Mouse (Mus musculus) limb, embryonic 12.5 days (tissue): ENCODE measurements around the gene Impdh1. TPM values are rescaled to one million over a fixed set of nuclear protein-coding genes. Genes with fewer than 3 reads are reported as not detected.
A peak's percentile ranks its signal among the peaks of the same experiment; 100 is the strongest.

Source experiments
- ATAC-seq: fragments of 200-750 bp; cut with Nextera tagmentation; 2 replicates; pipeline ENCODE4 v1.8.0; 2017; ENCODE audit warnings: low read depth, moderate TSS enrichment; ENCODE audit not compliant: insufficient number of reproducible peaks, insufficient read depth, low FRiP score, low TSS enrichment
- H3K27ac ChIP-seq: fragments of 300-500 bp; sonication (generic); 2 replicates; pipeline ENCODE4 v1.5.1; 2016; ENCODE audit warnings: mild to moderate bottlenecking, moderate library complexity
- H3K27me3 ChIP-seq: fragments of 300-500 bp; sonication (generic); 2 replicates; pipeline ENCODE4 v1.6.1; 2016; ENCODE audit warnings: mild to moderate bottlenecking, moderate library complexity
- H3K36me3 ChIP-seq: fragments of 300-500 bp; sonication (generic); 2 replicates; pipeline ENCODE4 v1.6.1; 2016; ENCODE audit warnings: mild to moderate bottlenecking, moderate library complexity
- H3K4me1 ChIP-seq: fragments of 300-500 bp; sonication (generic); replicated peaks from 2 replicates; pipeline ENCODE4 v1.6.1; 2016
- H3K4me2 ChIP-seq: fragments of 300-500 bp; sonication (generic); 2 replicates; pipeline ENCODE4 v1.6.1; 2016; ENCODE audit warnings: mild to moderate bottlenecking, moderate library complexity
- H3K4me3 ChIP-seq: fragments of 300-500 bp; sonication (generic); replicated peaks from 2 replicates; pipeline ENCODE4 v1.5.1; 2016; ENCODE audit warnings: mild to moderate bottlenecking
- H3K9ac ChIP-seq: fragments of 300-500 bp; sonication (generic); replicated peaks from 2 replicates; pipeline ENCODE4 v1.6.1; 2016; ENCODE audit warnings: mild to moderate bottlenecking, moderate library complexity
- H3K9me3 ChIP-seq: fragments of 300-500 bp; sonication (generic); 2 replicates; pipeline ENCODE4 v1.6.1; 2016; ENCODE audit warnings: mild to moderate bottlenecking, moderate library complexity
- WGBS: fragments of 180-500 bp; shearing (Covaris S2); methylation state at CpG from one replicate; pipeline ENCODE4 v1.1.7; 2016; 5-methylcytosine and 5-hydroxymethylcytosine counted together
- polyA plus RNA-seq: library from polyadenylated mRNA; unstranded; fragments of >200 nt; fragmentation: Nextera tagmentation; extraction: Ambion mirVana; gene quantifications from 2 replicates; pipeline ENCODE4 v1.2.1, GENCODE M21; 2016

Impdh1 gene
- polyA plus RNA-seq, 1 experiment from 2014 or later, result 44.5 TPM

GRCm38 (mm10) chr6:29201341-29201740 lies 14.8 kb downstream of the Impdh1 start:
- Histone ChIP-seq H3K9me3 (no peaks in the 10 kb centered on the region), H3K4me2 (no peak overlapping the region), H3K27me3 (peaks cover 15% of the 10 kb centered on the region; the same call in 1 of the 2 replicates), H3K36me3 (peaks cover 56% of the 10 kb centered on the region), H3K9ac (no peak overlapping the region), H3K27ac (no peak overlapping the region), H3K4me1 (peaks cover 4% of the 10 kb centered on the region; the same call in 1 of the 2 replicates), H3K4me3 (no peak overlapping the region)
- ATAC-seq, result no peak
- WGBS, result 77% methylated on average over 5 of the region's 5 CpGs

DNA sequence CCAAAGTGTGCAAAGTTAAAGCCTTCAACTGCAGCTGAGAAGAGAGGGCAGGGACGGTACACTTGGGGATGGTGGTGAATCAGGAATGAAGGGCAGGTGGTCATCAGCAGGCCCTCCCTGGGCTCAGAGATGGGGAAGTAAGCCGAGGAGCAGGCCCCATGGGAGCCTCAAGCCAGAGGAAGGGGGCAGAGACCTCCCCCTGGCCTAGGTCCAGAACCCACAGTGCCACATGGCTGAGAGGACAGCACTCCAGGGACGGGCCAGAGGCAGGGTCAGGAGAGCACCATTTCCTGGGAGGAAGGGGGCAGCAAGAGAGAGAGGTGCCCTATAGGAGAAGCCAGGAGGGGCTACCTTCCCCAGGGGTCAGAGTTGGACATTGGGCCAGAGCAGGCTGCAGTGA lies 15.7 kb downstream of the Impdh1 start:
- no peak overlapping the region for H3K4me3 ChIP-seq
- H3K9ac ChIP-seq, result no peak overlapping the region
- peaks cover 15% of the 10 kb centered on the region; the same call in 1 of the 2 replicates for H3K27me3 ChIP-seq
- ATAC-seq, result no peak
- 74% methylated on average over 3 of the region's 3 CpGs for WGBS
- peaks cover 4% of the 10 kb centered on the region; the same call in 1 of the 2 replicates for H3K4me1 ChIP-seq
- no peaks in the 10 kb centered on the region for H3K9me3 ChIP-seq
- H3K36me3 ChIP-seq, result peaks cover 48% of the 10 kb centered on the region
- no peak overlapping the region for H3K4me2 ChIP-seq
- no peak overlapping the region for H3K27ac ChIP-seq

- Histone ChIP-seq H3K9ac (no peak overlapping the region), H3K36me3 (peaks cover 41% of the 10 kb centered on the region), H3K4me1 (peaks cover 8% of the 10 kb centered on the region; the same call in 1 of the 2 replicates), H3K9me3 (no peaks in the 10 kb centered on the region), H3K27ac (no peak overlapping the region), H3K27me3 (peaks cover 15% of the 10 kb centered on the region; the same call in 1 of the 2 replicates), H3K4me2 (peak overlapping the region; percentile 60), H3K4me3 (peak overlapping the region; percentile 33)
- 46% methylated on average over 8 of the region's 8 CpGs for WGBS
- 0 out of 2 replicates have a peak, but pooled peaks have one; percentile 7 for ATAC-seq
Observed at GRCm38 (mm10) chr6:29199223-29199855, 16.8 kb downstream of the Impdh1 start.

DNA sequence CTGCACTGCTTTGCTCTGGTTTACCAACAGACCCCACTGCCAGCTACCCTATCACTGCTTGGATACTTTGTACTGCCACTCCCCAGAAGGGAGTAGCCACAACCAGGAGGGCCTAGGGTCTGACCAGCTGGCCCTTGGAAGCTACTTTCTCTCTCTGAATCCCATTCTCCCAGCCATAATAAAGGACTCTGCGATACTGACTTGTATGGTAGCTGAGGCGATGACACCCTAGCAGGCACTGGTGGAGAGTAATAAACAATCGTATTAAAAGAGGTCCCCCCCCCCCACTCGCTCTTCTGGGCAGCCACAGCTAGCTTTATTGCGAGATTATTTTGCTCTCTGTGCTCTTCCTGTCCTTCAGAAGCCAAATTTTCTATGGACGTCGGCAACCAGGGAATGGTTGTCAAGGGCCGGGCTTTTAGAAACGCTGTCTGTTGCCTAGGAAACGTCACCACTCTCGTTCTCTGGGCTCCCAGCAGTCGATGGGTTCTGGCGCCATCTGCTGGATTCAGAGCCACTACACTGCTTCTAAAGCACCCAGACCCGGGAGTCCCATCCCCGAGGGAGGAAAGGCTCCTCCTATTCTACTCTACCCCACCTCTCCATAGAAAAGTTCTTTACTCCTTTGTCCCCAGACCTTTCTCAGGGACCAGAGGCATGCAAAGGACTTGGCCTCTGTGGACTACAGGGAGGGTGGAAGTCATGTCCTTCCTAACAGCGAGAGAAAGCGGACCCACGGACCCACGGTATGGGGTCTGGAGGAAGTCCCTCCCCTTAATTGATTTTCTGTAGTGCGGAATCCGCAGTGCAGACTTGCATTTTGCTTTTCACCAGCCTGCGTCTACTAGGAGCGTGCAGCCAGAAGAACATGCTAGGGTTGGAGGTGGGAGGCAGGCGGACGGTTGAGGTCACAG lies 17.6 kb downstream of the Impdh1 start:
- Histone ChIP-seq H3K4me2 (peak overlapping the region; percentile 60), H3K9ac (no peak overlapping the region; the same call in 1 of the 2 replicates), H3K27me3 (peaks cover 15% of the 10 kb centered on the region; the same call in 1 of the 2 replicates), H3K9me3 (no peaks in the 10 kb centered on the region), H3K36me3 (peaks cover 33% of the 10 kb centered on the region), H3K4me1 (peaks cover 9% of the 10 kb centered on the region; the same call in 1 of the 2 replicates), H3K4me3 (peak overlapping the region; percentile 33), H3K27ac (no peak overlapping the region)
- peak; percentile 57; the same call in 1 of the 2 replicates for ATAC-seq
- WGBS, result 19% methylated on average over 25 of the region's 25 CpGs

GRCm38 (mm10) chr6:29195846-29196698 lies 20.1 kb downstream of the Impdh1 start:
- H3K4me2 ChIP-seq, result no peak overlapping the region
- 83% methylated on average over 5 of the region's 5 CpGs for WGBS
- peaks cover 21% of the 10 kb centered on the region; the same call in 1 of the 2 replicates for H3K27me3 ChIP-seq
- H3K9ac ChIP-seq, result no peak overlapping the region
- H3K9me3 ChIP-seq, result no peaks in the 10 kb centered on the region
- no peak for ATAC-seq
- H3K36me3 ChIP-seq, result peaks cover 8% of the 10 kb centered on the region
- H3K4me3 ChIP-seq, result no peak overlapping the region
- peaks cover 9% of the 10 kb centered on the region; the same call in 1 of the 2 replicates for H3K4me1 ChIP-seq
- H3K27ac ChIP-seq, result no peak overlapping the region

GRCm38 (mm10) chr6:29195146-29195545 lies 21.0 kb downstream of the Impdh1 start:
- Histone ChIP-seq H3K9me3 (no peaks in the 10 kb centered on the region), H3K27me3 (peaks cover 23% of the 10 kb centered on the region; the same call in 1 of the 2 replicates), H3K4me2 (no peak overlapping the region), H3K9ac (no peak overlapping the region), H3K4me3 (no peak overlapping the region), H3K27ac (no peak overlapping the region), H3K36me3 (no peaks in the 10 kb centered on the region), H3K4me1 (peaks cover 9% of the 10 kb centered on the region; the same call in 1 of the 2 replicates)
- WGBS, result 52% methylated on average over 5 of the region's 5 CpGs
- no peak for ATAC-seq

DNA sequence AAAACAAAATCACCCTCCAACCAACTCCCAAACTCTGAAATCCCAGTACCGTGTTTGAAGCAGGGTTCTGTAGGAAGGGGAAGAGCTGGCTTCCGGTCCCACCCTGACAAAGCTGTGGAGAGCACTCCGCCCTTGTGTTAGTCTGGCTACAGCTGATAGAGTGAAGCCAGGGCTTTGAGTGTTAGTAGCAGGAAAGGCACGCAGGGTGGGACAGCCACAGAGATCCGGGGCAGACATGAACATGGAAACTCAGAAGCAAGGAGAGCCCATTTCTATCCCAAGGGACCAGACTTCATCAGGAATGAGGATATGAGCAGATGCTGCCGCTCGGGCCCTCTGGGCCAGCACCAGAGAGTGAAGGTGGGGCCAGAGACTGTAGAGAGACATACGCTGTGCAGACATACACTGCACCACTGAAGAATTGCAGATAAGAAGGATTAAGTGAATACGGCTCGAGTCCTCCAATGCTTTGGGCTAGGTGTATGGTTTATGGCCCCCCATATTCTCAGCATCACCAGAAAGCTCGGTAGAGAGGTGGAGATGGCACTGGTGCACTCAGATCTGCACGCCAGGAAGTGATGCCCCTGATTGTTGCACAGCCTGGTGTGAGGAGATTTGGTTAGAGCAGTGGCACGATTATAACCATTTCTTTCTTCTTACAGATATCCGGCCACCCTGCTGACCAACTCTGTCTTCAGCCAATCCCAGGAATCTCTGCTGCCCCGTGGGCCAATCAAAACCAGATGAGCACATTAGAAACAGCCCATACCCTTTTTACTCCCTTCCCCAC lies 22.0 kb downstream of the Impdh1 start:
- H3K4me2 ChIP-seq, result no peak overlapping the region
- WGBS, result 51% methylated on average over 15 of the region's 15 CpGs
- H3K4me1 ChIP-seq, result peaks cover 9% of the 10 kb centered on the region; the same call in 1 of the 2 replicates
- H3K27ac ChIP-seq, result no peak overlapping the region
- no peak overlapping the region for H3K4me3 ChIP-seq
- peaks cover 23% of the 10 kb centered on the region; the same call in 1 of the 2 replicates for H3K27me3 ChIP-seq
- H3K9me3 ChIP-seq, result no peaks in the 10 kb centered on the region
- H3K36me3 ChIP-seq, result no peaks in the 10 kb centered on the region
- no peak for ATAC-seq
- H3K9ac ChIP-seq, result no peak overlapping the region

DNA sequence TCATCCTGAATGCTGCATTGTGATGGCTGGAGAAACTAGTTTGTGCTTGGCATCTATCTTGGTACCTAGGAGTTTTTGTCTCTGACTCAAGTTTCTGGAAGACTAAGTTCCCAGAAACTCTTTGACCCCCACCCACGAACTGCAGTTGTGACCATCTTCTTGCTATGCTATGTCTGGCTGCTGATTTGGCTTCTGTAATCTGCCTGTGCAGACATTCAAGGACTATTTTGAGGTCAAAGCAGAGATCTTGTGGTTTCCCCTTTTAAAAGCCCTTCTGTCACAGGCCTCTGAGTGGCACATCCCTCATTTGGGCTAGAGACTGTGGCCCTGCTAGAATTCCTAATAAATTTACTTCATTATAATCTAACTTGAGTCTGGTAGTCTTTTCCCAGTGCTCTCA lies 28.2 kb downstream of the Impdh1 start:
- Histone ChIP-seq H3K27ac (no peak overlapping the region), H3K4me1 (no peaks in the 10 kb centered on the region), H3K4me3 (no peak overlapping the region), H3K9me3 (no peaks in the 10 kb centered on the region), H3K36me3 (no peaks in the 10 kb centered on the region), H3K9ac (no peak overlapping the region), H3K27me3 (peaks cover 8% of the 10 kb centered on the region; the same call in 1 of the 2 replicates), H3K4me2 (no peak overlapping the region)
- no peak for ATAC-seq
- WGBS, result 64% methylated on average over 1 of the region's 1 CpGs

DNA sequence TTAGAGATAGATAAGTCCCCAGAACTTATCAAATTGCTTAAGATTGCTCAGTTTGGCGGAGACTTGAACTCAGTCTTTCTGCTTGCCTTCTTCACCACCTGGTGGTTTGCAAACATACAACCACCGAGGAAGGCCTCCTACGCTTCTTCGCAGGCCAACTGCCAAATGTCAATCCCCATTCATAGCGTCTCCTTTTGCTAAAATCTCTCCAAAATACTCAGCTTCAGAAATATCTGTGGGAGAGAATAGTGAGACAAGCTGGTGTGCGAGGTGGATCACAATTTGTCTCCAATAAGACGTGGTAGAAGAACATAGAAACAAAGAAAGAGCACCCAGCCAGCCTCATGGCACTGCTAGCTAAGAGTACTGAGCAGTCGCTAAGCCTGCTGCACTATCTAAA lies 36.3 kb downstream of the Impdh1 start:
- H3K9me3 ChIP-seq, result no peaks in the 10 kb centered on the region
- WGBS, result 51% methylated on average over 8 of the region's 8 CpGs
- peak overlapping the region; percentile 67 for H3K4me3 ChIP-seq
- H3K27ac ChIP-seq, result no peak overlapping the region
- H3K4me1 ChIP-seq, result peaks cover 8% of the 10 kb centered on the region
- no peaks in the 10 kb centered on the region for H3K36me3 ChIP-seq
- no peak overlapping the region; the same call in 1 of the 2 replicates for H3K9ac ChIP-seq
- ATAC-seq, result no peak
- H3K27me3 ChIP-seq, result peaks cover 58% of the 10 kb centered on the region
- H3K4me2 ChIP-seq, result peak overlapping the region; percentile 95
